Mouse (Mus musculus) stomach, postnatal 0 days (tissue): ENCODE results near the gene Sgms1. TPM values are rescaled to one million over a fixed set of nuclear protein-coding genes. Genes with fewer than 3 reads are reported as not detected.

ENCODE experiments used
- ATAC-seq: fragments of 200-750 bp; cut with Nextera tagmentation; 2 replicates; pipeline ENCODE4 v1.8.0; 2017; ENCODE audit not compliant: low FRiP score, low TSS enrichment
- DNase-seq: peaks from one replicate; pipeline ENCODE4 v3.0.0-alpha.2; 2016; ENCODE audit warnings: low spot score
- H3K27ac ChIP-seq: fragments of 300-500 bp; sonication (generic); replicated peaks from 2 replicates; pipeline ENCODE4 v1.5.1; 2014; ENCODE audit warnings: mild to moderate bottlenecking, control low read depth
- H3K27me3 ChIP-seq: fragments of 300-500 bp; sonication (generic); 2 replicates; pipeline ENCODE4 v1.6.1; 2014; ENCODE audit warnings: low read length; ENCODE audit not compliant: control insufficient read depth, insufficient read depth
- H3K36me3 ChIP-seq: fragments of 300-500 bp; sonication (generic); 2 replicates; pipeline ENCODE4 v1.6.1; 2014; ENCODE audit warnings: low read length, mixed read lengths; ENCODE audit not compliant: control insufficient read depth, insufficient read depth
- H3K4me1 ChIP-seq: fragments of 300-500 bp; sonication (generic); replicated peaks from 2 replicates; pipeline ENCODE4 v1.6.1; 2014; ENCODE audit warnings: antibody characterized with exemption; ENCODE audit not compliant: control insufficient read depth, insufficient read depth
- H3K4me2 ChIP-seq: fragments of 300-500 bp; sonication (generic); replicated peaks from 2 replicates; pipeline ENCODE4 v1.6.1; 2014; ENCODE audit warnings: low read depth, mild to moderate bottlenecking, control low read depth, moderate library complexity
- H3K4me3 ChIP-seq: fragments of 300-500 bp; sonication (generic); 2 replicates; pipeline ENCODE4 v1.5.1; 2014; ENCODE audit warnings: low read depth, low read length, control low read depth
- H3K9ac ChIP-seq: fragments of 300-500 bp; sonication (generic); 2 replicates; pipeline ENCODE4 v1.6.1; 2014; ENCODE audit warnings: mild to moderate bottlenecking, low read length, control low read depth, mixed read lengths
- H3K9me3 ChIP-seq: fragments of 300-500 bp; sonication (generic); 2 replicates; pipeline ENCODE4 v1.6.1; 2016; ENCODE audit warnings: low read length; ENCODE audit not compliant: control insufficient read depth
- CTCF ChIP-seq: IDR thresholded peaks from 2 replicates; pipeline ENCODE4 v1.5.1; 2016; ENCODE audit warnings: antibody characterized with exemption, low read depth, mild to moderate bottlenecking, moderate library complexity
- EP300 ChIP-seq: optimal IDR thresholded peaks from 2 replicates; pipeline ENCODE3; 2016; ENCODE audit warnings: antibody characterized with exemption
- WGBS: fragments of 180-500 bp; shearing (Covaris S2); extraction: QIAGEN DNeasy Blood & Tissue Kit; methylation state at CpG from one replicate; pipeline ENCODE4 v1.1.7; 2014; 5-methylcytosine and 5-hydroxymethylcytosine counted together
- polyA plus RNA-seq: library from polyadenylated mRNA; unstranded; fragments of >200 nt; fragmentation: Nextera tagmentation; extraction: Ambion mirVana; gene quantifications from 2 replicates; pipeline ENCODE4 v1.2.1, GENCODE M21; 2015

Sgms1 gene
- polyA plus RNA-seq, 1 experiment from 2014 or later: 29.3 TPM

DNA sequence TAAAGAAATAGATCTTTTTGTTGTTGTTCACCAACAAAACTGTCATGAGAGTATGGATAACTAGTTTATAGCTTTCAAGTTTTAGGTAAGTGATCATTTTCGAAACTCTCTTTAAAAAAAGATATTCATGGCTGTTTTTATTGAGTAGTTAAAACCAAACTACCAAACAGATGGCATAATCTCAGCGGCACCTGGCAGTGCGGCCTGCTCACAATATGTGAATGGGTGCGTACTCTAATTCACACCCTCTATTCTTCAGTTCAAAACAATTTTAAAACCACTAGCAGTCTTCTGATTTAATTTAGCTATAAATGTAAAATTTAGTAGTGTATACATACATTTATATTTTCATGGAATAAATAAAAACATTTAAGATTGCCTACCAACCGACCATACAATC is 266.3 kb downstream of the Sgms1 start:
- Histone ChIP-seq H3K4me1 (no peaks in the 10 kb centered on the region), H3K27ac (no peak overlapping the region), H3K36me3 (peaks cover 3% of the 10 kb centered on the region; the same call in 1 of the 2 replicates), H3K4me2 (no peak overlapping the region), H3K4me3 (no peak overlapping the region), H3K27me3 (no peaks in the 10 kb centered on the region), H3K9me3 (no peaks in the 10 kb centered on the region), H3K9ac (no peak overlapping the region)
- 95% methylated on average over 5 of the region's 5 CpGs for WGBS
- ATAC-seq (no peak), DNase-seq (no peak)
- no peak for TF ChIP-seq EP300
- TF ChIP-seq CTCF: no peak

DNA sequence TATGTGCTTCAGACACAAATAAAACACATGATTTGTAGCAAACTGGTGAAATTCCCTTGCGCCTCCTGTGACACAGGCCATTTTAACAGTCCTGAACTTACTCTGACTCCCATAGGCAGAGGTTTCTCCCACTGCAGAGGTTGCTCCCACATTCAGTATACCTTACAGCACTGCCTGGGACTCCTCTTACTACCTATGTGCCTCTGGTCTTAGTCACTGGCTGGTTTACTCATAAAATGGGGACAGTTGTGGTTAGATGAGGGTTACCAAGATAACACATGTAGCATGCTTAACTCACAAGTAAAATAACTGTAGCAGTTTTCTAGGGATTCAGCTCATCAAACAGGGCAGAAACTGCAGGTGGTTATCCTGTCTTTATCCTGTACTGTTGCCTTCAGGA is 268.7 kb downstream of the Sgms1 start:
- Histone ChIP-seq H3K36me3 (peaks cover 3% of the 10 kb centered on the region; the same call in 1 of the 2 replicates), H3K4me2 (no peak overlapping the region), H3K27me3 (no peaks in the 10 kb centered on the region), H3K9ac (no peak overlapping the region), H3K27ac (no peak overlapping the region), H3K4me3 (no peak overlapping the region), H3K4me1 (no peaks in the 10 kb centered on the region), H3K9me3 (no peaks in the 10 kb centered on the region)
- TF ChIP-seq EP300: no peak
- no peak for TF ChIP-seq CTCF
- WGBS: 77% methylated on average over 1 of the region's 1 CpGs
- no peak for DNase-seq
- no peak for ATAC-seq

DNA sequence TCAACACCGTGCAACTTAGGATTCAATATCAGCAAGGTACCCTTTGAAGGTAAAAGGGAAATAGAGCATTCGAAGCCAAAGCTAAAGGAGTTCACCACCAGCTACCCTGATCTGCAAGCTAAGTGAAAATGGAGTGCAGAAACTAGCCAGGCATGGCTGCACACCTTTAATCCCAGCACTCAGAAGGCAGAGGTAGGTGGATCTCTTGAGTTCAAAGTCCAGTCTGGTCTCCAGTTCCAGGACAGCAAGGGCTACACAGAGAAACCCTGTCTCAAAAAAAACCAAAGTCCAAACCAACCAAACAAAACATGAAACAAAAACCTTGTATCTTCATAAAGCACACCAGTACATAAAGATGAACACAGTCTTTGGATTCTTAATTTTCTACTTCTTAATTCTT is 269.8 kb downstream of the Sgms1 start:
- Histone ChIP-seq H3K4me1 (no peaks in the 10 kb centered on the region), H3K4me3 (no peak overlapping the region), H3K9me3 (no peaks in the 10 kb centered on the region), H3K27ac (no peak overlapping the region), H3K27me3 (no peaks in the 10 kb centered on the region), H3K9ac (no peak overlapping the region), H3K36me3 (peaks cover 3% of the 10 kb centered on the region; the same call in 1 of the 2 replicates), H3K4me2 (no peak overlapping the region)
- ATAC-seq: no peak
- TF ChIP-seq EP300: no peak
- no peak for TF ChIP-seq CTCF
- DNase-seq: no peak
- 85% methylated on average over 2 of the region's 2 CpGs for WGBS

DNA sequence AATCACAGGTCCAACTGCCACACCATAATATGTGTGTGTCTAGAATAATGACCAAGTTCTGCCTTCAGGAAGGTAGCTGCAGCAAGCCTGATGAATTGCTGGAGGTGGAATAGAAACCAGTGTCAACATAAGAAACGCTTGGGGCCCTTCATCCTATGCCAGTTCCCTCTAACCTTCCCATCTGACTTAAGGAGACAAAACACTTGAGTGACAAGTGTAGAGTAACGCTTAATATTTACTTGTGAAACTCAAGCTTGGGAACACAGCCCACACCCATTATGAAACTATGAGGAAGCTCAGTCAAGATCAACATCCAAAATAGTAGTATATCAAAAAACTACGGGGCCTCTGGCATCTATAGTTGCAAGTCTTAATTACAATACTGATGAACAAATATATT is 271.0 kb downstream of the Sgms1 start:
- Histone ChIP-seq H3K36me3 (no peaks in the 10 kb centered on the region; the same call in 1 of the 2 replicates), H3K27me3 (no peaks in the 10 kb centered on the region), H3K4me2 (no peak overlapping the region), H3K9me3 (no peaks in the 10 kb centered on the region), H3K4me1 (no peaks in the 10 kb centered on the region), H3K4me3 (no peak overlapping the region), H3K27ac (no peak overlapping the region), H3K9ac (no peak overlapping the region)
- DNase-seq (no peak), ATAC-seq (peak; percentile 49; the same call in 1 of the 2 replicates)
- TF ChIP-seq EP300 (no peak), CTCF (no peak)
- WGBS: 46% methylated on average over 3 of the region's 3 CpGs

DNA sequence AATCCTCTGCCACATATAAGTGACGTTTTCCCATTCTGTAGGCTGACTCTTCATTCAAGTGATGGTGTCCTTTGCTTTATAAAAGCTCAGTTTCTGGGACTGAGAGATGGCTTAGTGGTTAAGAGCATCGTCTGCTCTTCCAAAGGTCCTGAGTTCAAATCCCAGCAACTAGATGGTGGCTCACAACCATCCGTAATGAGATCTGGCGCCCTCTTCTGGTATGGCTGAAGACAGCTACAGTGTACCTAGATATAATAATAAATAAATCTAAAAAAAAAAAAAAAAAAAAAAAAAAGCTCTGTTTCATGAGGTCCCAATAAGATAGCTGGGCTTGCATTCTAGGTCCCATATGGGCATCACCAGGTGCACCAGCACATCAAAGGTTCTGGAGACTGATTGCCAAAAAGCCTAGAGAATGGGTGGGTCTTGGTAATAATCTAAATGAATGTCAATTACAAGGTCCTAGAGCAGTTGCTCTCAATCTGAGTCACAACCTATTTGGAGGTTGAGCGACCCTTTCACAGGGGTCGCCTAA is 272.0 kb downstream of the Sgms1 start:
- 81% methylated on average over 6 of the region's 6 CpGs for WGBS
- ATAC-seq: no peak
- TF ChIP-seq CTCF: peak; percentile 54
- TF ChIP-seq EP300: no peak

DNA sequence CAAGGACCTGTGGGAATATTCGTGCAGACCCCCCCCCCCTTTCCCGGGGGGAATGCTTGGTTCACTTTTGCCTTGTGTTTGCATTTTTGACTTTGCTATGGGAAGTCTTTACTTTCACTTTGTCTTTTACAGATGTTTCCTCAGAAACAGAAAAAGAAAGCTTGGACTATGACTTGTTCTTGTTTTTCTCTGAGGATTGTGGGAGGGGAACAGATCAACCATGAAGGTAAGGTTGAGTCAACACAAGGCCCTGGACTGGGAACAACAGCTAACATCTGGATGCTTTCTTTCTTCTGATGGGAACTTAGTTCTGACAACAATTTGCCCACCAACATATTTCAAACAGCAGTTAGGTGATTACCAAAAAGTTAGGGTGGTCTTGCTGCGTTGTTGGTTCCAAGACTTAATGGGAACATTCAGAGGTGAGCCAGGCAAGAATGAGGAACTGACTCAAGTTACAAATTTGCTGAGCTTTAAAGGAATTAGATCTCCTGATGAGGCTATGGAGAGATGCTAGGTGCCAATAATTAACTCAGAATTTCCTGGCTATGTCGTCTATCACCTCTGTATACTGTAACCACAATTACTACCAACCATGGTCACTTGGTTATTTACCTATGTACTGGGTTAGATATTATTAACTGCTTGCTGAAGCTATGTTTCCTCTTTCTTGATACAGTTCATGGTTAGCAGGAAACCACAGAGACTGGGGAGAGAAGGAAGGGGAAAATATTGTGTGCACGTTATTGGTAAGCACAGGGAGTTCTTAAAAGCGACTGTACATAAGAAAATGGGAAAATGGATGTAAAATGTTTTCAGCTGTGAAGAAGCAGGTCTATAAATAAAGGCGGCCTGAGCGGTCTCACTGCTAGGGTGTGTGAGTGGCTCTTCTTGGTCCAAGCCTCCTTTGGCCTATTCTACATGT is 277.4 kb downstream of the Sgms1 start:
- no peaks in the 10 kb centered on the region for H3K9me3 ChIP-seq
- no peak overlapping the region for H3K4me3 ChIP-seq
- ATAC-seq: no peak
- no peak overlapping the region for H3K27ac ChIP-seq
- no peak for DNase-seq
- no peaks in the 10 kb centered on the region for H3K27me3 ChIP-seq
- no peaks in the 10 kb centered on the region for H3K36me3 ChIP-seq
- H3K9ac ChIP-seq: no peak overlapping the region
- H3K4me2 ChIP-seq: no peak overlapping the region
- WGBS: 78% methylated on average over 8 of the region's 8 CpGs
- H3K4me1 ChIP-seq: no peaks in the 10 kb centered on the region
- no peak for TF ChIP-seq EP300
- no peak for TF ChIP-seq CTCF

More for the DNA sequence above, 272.0 kb downstream of the Sgms1 start:
- no peak overlapping the region for H3K4me3 ChIP-seq
- no peaks in the 10 kb centered on the region for H3K27me3 ChIP-seq
- H3K36me3 ChIP-seq: no peaks in the 10 kb centered on the region; the same call in 1 of the 2 replicates
- H3K9me3 ChIP-seq: no peaks in the 10 kb centered on the region
- H3K4me2 ChIP-seq: no peak overlapping the region
- H3K27ac ChIP-seq: no peak overlapping the region
- H3K9ac ChIP-seq: no peak overlapping the region
- no peaks in the 10 kb centered on the region for H3K4me1 ChIP-seq
- DNase-seq: no peak
